8 mouse cellular contexts compared by ENCODE assay signal in the genomic region with DNA sequence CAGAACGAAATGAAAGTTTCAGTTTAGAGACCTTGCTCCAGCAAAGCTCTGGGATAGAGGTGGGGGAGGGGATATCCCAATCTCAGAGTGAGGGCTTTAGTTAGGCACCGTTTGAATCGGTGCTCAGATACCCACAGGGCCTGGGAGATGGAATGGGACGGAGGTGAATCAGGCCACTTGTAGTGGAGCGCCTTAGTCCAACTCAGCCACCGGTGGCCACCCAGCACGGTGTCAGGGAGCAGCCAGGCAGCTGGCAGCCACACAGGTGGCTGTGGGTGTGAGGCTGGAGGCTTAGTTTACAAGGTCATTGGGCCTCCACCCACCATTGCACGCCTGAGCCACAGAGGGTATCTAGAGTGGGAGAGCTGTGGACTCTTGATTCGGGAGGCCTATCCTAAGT. TPM values are rescaled to one million over a fixed set of nuclear protein-coding genes. Genes with fewer than 3 reads are reported as not detected.
DNase-seq lines count a peak whose midpoint lies in the region; ATAC-seq and TF ChIP-seq lines count a peak whose summit lies in the region.

No protein-coding gene starts in this region.

- H3K4me2 ChIP-seq in limb, embryonic 12.5 days, result peak overlapping the region; percentile 93
- peak overlapping the region; percentile 90 for H3K4me2 ChIP-seq in stomach, postnatal 0 days (replicated peaks; ENCODE audit: low read depth)

- no peak for DNase-seq in heart, embryonic 10.5 days (ENCODE audit: low spot score)
- DNase-seq in heart, postnatal 25 days (ENCODE audit: low spot score), result no peak
- peak; percentile 37 for DNase-seq in thymus, postnatal 4 days
- no peak for DNase-seq in thymus, postnatal 10 days (ENCODE audit: low spot score in 2 of 2)
- peak; percentile 43 for DNase-seq in stomach, postnatal 0 days (ENCODE audit: low spot score)
- DNase-seq in gastrocnemius, postnatal 14 days, result no peak

- no peak for TF ChIP-seq CTCF in stomach, postnatal 0 days (IDR thresholded peaks at IDR 0.05; ENCODE audit: low read depth)

- no peak for ATAC-seq in limb, embryonic 12.5 days (ENCODE audit: insufficient number of reproducible peaks, insufficient read depth, low FRiP score, low TSS enrichment, low read depth)
- no peak for ATAC-seq in stomach, postnatal 0 days (ENCODE audit: low FRiP score, low TSS enrichment)
- no peak for ATAC-seq in frontal cortex, adult (ENCODE audit: low TSS enrichment)

- peaks cover 74% of the 10 kb centered on the region for H3K4me1 ChIP-seq in heart, embryonic 10.5 days
- H3K4me1 ChIP-seq in limb, embryonic 12.5 days (replicated peaks), result peaks cover 51% of the 10 kb centered on the region
- peaks cover 10% of the 10 kb centered on the region for H3K4me1 ChIP-seq in stomach, postnatal 0 days (replicated peaks; ENCODE audit: control insufficient read depth, insufficient read depth)

- H3K9ac ChIP-seq in limb, embryonic 12.5 days (replicated peaks), result no peak overlapping the region
- peak overlapping the region; percentile 18; the same call in 1 of the 2 replicates for H3K9ac ChIP-seq in stomach, postnatal 0 days (ENCODE audit: low read length)

- H3K36me3 ChIP-seq in heart, embryonic 10.5 days, result no peaks in the 10 kb centered on the region
- H3K36me3 ChIP-seq in limb, embryonic 12.5 days, result no peaks in the 10 kb centered on the region
- no peaks in the 10 kb centered on the region for H3K36me3 ChIP-seq in stomach, postnatal 0 days (ENCODE audit: control insufficient read depth, insufficient read depth, low read length)

- H3K9me3 ChIP-seq in heart, embryonic 10.5 days, result no peaks in the 10 kb centered on the region
- H3K9me3 ChIP-seq in limb, embryonic 12.5 days, result no peaks in the 10 kb centered on the region
- no peaks in the 10 kb centered on the region for H3K9me3 ChIP-seq in stomach, postnatal 0 days (ENCODE audit: control insufficient read depth, low read length)

- peak overlapping the region; percentile 94 for H3K27ac ChIP-seq in heart, embryonic 10.5 days
- H3K27ac ChIP-seq in limb, embryonic 12.5 days, result no peak overlapping the region
- H3K27ac ChIP-seq in stomach, postnatal 0 days (replicated peaks), result peak overlapping the region; percentile 92

- no peak for TF ChIP-seq EP300 in stomach, postnatal 0 days (optimal IDR thresholded peaks at IDR 0.05)

- no peaks in the 10 kb centered on the region for H3K27me3 ChIP-seq in heart, embryonic 10.5 days (ENCODE audit: insufficient read depth, poor library complexity, severe bottlenecking)
- H3K27me3 ChIP-seq in limb, embryonic 12.5 days, result no peaks in the 10 kb centered on the region
- H3K27me3 ChIP-seq in stomach, postnatal 0 days (ENCODE audit: control insufficient read depth, insufficient read depth, low read length), result no peaks in the 10 kb centered on the region

- intact Hi-C loops in heart, postnatal 25 days (cut with DNase I), result loop anchor here (5.0 kb wide), 1 partner anchor 36 kb away; no protein-coding TSS in a partner anchor
- intact Hi-C loops in gastrocnemius, postnatal 14 days (cut with DNase I; ENCODE audit: low total_unique reads), result loop anchor here (5.0 kb wide), 1 partner anchor 61 kb away; no protein-coding TSS in a partner anchor

- 27% methylated on average over 9 of the region's 9 CpGs for WGBS in heart, embryonic 10.5 days
- WGBS in limb, embryonic 12.5 days, result 45% methylated on average over 9 of the region's 9 CpGs
- 41% methylated on average over 9 of the region's 9 CpGs for WGBS in stomach, postnatal 0 days

- peak overlapping the region; percentile 82 for H3K4me3 ChIP-seq in heart, embryonic 10.5 days
- no peak overlapping the region for H3K4me3 ChIP-seq in limb, embryonic 12.5 days (replicated peaks)
- no peak overlapping the region for H3K4me3 ChIP-seq in stomach, postnatal 0 days (ENCODE audit: low read depth, low read length)

RNA-seq across cellular contexts. Expression of gene Hk1, which starts 41.5 kb away (rescaled TPM):
- polyA plus RNA-seq in heart, embryonic 10.5 days (2016; fragmentation: Nextera tagmentation; extraction: Ambion mirVana), result 157 and 286 TPM in 2 replicates
- total RNA-seq in heart, postnatal 25 days (2021), result 100 to 1,000 TPM; 123 to 142 TPM
- polyA plus RNA-seq in limb, embryonic 12.5 days (2016; fragmentation: Nextera tagmentation; extraction: Ambion mirVana), result 38.0 and 38.5 TPM in 2 replicates
- 35.6 and 36.5 TPM in 2 replicates for polyA plus RNA-seq in stomach, postnatal 0 days (2015; fragmentation: Nextera tagmentation; extraction: Ambion mirVana)
- 10 to 100 TPM; 12.6 to 16.3 TPM for total RNA-seq in gastrocnemius, postnatal 14 days (2021)

Comparison
In these comparisons a context has a peak if more than half of its experiments do, and no peak if none do; other contexts are left out.
1. DNase-seq: peak in thymus, postnatal 4 days (single experiment) and stomach, postnatal 0 days (single experiment); none in heart, embryonic 10.5 days (single experiment), heart, postnatal 25 days (single experiment), thymus, postnatal 10 days (0 of 2) and gastrocnemius, postnatal 14 days (single experiment).